Mouse (Mus musculus): ENCODE measurements around the gene Cdh4. TPM values are rescaled to one million over a fixed set of nuclear protein-coding genes. Genes with fewer than 3 reads are reported as not detected.

Cdh4 gene
- 0.43 TPM for polyA plus RNA-seq (2014; fragmentation: Illumina TruSeq; extraction: RNeasy Lipid Tissue Mini Kit (QIAGEN cat#74804))

GRCm38 (mm10) chr2:179442191-179442540 is at the start of gene Cdh4:
Gene Cdh4, plus strand, starts transcription at chr2:179442431.

All from ovary, adult 10 weeks (tissue).